Mouse (Mus musculus) limb, embryonic 10.5 days (tissue): Measurements from ENCODE around the gene AK157302. TPM values are rescaled to one million over a fixed set of nuclear protein-coding genes. Genes with fewer than 3 reads are reported as not detected.
A peak's percentile ranks its signal among the peaks of the same experiment; 100 is the strongest.
"Not testable (repeated sequence)": the region's sequence is repeated elsewhere in the genome, so short reads cannot be mapped to it uniquely, and the experiment has no call there.

ENCODE experiments used
- DNase-seq: peaks from one replicate; pipeline ENCODE4 v3.0.0-alpha.2; 2017; ENCODE audit warnings: low spot score
- H3K27ac ChIP-seq: fragments of 300-500 bp; sonication (generic); 2 replicates; pipeline ENCODE4 v1.5.1; 2016; ENCODE audit warnings: mild to moderate bottlenecking
- H3K27me3 ChIP-seq: fragments of 300-500 bp; sonication (generic); 2 replicates; pipeline ENCODE4 v1.6.1; 2016; ENCODE audit warnings: low read depth, mild to moderate bottlenecking; ENCODE audit not compliant: poor library complexity, severe bottlenecking
- H3K36me3 ChIP-seq: fragments of 300-500 bp; sonication (generic); 2 replicates; pipeline ENCODE4 v1.6.1; 2016; ENCODE audit warnings: mild to moderate bottlenecking, moderate library complexity
- H3K4me1 ChIP-seq: fragments of 300-500 bp; sonication (generic); 2 replicates; pipeline ENCODE4 v1.6.1; 2016
- H3K4me3 ChIP-seq: fragments of 300-500 bp; sonication (generic); 2 replicates; pipeline ENCODE4 v1.5.1; 2016; ENCODE audit warnings: mild to moderate bottlenecking, moderate library complexity
- H3K9me3 ChIP-seq: fragments of 300-500 bp; sonication (generic); replicated peaks from 2 replicates; pipeline ENCODE4 v1.6.1; 2016; ENCODE audit warnings: mild to moderate bottlenecking
- WGBS: fragments of 180-500 bp; shearing (Covaris S2); methylation state at CpG from one replicate; pipeline ENCODE4 v1.1.7; 2016; 5-methylcytosine and 5-hydroxymethylcytosine counted together
- polyA plus RNA-seq: library from polyadenylated mRNA; unstranded; fragments of >200 nt; fragmentation: Nextera tagmentation; extraction: Ambion mirVana; gene quantifications from 2 replicates; pipeline ENCODE4 v1.2.1, GENCODE M21; 2016

The AK157302 gene
- 0.20 and 0.28 TPM in 2 replicates for polyA plus RNA-seq

DNA sequence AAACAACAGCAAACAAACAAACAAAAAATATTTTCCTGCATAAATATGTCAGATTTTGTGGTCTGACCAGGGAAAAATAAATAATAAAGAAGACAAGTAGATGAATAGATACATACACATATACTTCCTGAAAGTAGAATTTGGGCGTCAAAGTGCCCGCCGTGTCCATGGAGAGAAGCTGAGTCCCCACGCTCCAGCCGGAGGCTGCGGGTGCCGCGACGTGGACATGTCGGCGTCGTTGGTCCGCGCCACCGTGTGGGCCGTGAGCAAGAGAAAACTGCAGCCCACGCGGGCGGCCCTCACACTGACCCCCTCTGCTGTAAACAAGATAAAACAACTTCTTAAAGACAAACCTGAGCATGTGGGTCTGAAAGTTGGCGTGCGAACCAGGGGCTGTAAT lies at the start of gene AK157302:
Gene AK157302 (plus strand): TSS at position 144 of the 400 bp plus-strand sequence.
- WGBS: 94% methylated on average over 21 of the region's 21 CpGs
- no peak within 1 kb of the TSS for H3K4me3 ChIP-seq
- H3K9me3 ChIP-seq: no peaks in the 10 kb centered on the region
- DNase-seq: no peak
- no peak within 1 kb of the TSS for H3K27ac ChIP-seq
- no peaks in the 10 kb centered on the region for H3K27me3 ChIP-seq
- H3K36me3 ChIP-seq: no peaks in the 10 kb centered on the region
- no peaks in the 10 kb centered on the region for H3K4me1 ChIP-seq

DNA sequence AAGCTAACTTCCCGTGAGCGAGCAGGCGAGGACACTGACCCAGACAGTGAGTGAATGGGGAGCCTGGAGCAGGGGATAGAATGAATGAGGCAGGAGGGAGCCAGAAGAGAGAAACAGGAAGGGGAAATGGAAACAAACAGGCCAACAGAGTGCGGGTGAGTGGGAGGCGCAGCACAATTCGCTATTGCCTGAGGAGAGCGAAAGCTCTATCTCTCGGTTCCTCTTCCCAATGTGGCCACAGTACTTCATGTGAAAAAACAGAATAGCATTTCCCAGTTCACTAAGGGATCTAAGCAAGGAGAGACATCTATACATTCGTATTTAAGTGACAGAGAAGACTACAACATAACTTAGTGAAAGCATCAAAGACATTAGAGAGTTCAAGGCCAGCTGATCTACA lies 48.2 kb upstream of the AK157302 start:
- no peak overlapping the region for H3K27ac ChIP-seq
- no peaks in the 10 kb centered on the region for H3K27me3 ChIP-seq
- no peak for DNase-seq
- H3K4me3 ChIP-seq: no peak overlapping the region
- H3K9me3 ChIP-seq: no peaks in the 10 kb centered on the region
- no peaks in the 10 kb centered on the region for H3K4me1 ChIP-seq
- peaks cover 77% of the 10 kb centered on the region for H3K36me3 ChIP-seq
- 92% methylated on average over 9 of the region's 9 CpGs for WGBS

DNA sequence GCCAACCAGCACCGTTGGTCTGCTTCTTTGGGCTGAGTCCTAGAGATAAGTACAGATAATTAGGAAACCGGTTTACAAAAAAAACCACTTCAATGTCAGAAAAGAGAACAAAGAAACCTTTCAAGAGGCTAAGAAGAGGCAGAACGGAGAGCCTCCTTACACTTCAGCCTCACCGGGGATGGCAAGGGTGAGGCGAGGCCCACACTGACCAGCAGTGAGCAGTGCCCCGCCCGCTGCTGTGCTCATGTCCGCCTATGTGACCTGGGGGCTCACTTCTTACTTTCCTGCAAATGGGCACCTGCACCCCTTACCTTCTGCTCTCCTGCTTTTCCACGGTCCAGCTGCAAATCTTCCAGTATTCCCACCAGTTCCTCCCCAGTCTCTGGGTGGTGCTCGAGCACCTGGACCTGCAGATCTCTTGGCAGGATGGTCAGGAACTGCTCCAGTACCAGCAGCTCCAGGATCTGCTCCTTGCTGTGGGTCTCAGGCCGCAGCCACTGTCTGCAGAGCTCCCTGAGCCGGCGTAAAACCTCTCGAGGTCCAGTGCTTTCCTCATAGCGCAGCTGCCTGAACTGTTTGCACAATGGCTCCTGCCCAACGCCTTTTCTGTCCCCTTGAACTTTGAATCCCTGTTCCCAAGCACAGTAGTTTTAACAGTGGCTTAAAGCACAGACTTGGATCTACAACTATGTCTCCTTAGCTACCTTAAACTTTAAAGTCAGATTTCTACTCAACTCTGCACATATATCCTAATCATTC lies 47.0 kb upstream of the AK157302 start:
- 86% methylated on average over 16 of the region's 16 CpGs for WGBS
- Histone ChIP-seq H3K4me1 (peaks cover 7% of the 10 kb centered on the region), H3K4me3 (no peak overlapping the region), H3K27me3 (no peaks in the 10 kb centered on the region), H3K27ac (no peak overlapping the region), H3K36me3 (peaks cover 72% of the 10 kb centered on the region), H3K9me3 (no peaks in the 10 kb centered on the region)
- DNase-seq: no peak

DNA sequence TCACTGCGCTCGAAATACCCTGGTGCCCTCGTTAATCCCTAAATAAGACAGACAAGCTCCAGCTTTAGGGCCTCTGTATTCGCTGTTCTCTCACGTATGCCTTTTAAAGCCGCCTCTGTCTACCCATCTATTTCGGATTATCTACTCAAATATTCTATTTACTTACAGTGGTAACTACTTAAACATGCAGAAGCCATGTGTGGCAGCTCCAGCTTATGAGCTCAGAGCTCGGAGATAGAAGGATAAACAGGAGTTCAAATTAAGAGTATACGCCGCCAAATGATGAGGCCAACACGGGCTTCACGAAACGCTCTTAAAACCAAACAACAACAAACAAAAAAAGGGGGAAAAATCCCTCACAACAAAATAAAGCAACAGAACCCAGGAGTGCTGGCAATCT lies 42.0 kb upstream of the AK157302 start:
- H3K4me3 ChIP-seq: peak overlapping the region; percentile 75
- peaks cover 23% of the 10 kb centered on the region for H3K36me3 ChIP-seq
- 5% methylated on average over 13 of the region's 13 CpGs for WGBS
- H3K9me3 ChIP-seq: no peaks in the 10 kb centered on the region
- H3K27me3 ChIP-seq: peaks cover 14% of the 10 kb centered on the region
- H3K4me1 ChIP-seq: peaks cover 7% of the 10 kb centered on the region
- peak overlapping the region; percentile 91 for H3K27ac ChIP-seq
- no peak for DNase-seq

DNA sequence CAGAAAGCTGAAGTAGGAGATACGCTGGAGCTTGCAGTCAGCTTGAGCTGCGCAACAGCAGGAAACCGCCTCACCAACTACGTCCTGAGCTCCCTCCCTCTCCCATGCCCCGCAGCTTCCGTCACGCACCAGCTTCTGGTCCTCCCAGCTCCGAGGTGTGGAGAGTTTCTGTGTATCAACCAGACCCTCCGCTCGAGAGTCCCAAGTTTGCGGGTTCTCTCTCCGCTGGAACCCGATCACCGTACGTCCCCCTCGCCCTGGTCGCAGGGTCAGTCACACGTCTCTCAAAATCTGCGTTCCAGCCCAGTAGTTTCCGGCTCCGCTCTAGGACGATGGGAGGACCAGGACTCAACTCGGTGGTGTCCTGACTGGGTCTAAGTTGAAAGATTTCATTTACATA lies 41.6 kb upstream of the AK157302 start, which contains the start of gene Zscan26:
Gene Zscan26 (minus strand): TSS at position 282 of the 400 bp plus-strand sequence.
- WGBS: under 1% methylated on average over 23 of the region's 23 CpGs
- Histone ChIP-seq H3K27me3 (peaks cover 14% of the 10 kb centered on the region), H3K4me3 (peak within 1 kb of the TSS; percentile 75), H3K4me1 (peaks cover 7% of the 10 kb centered on the region), H3K27ac (peak within 1 kb of the TSS; percentile 91), H3K36me3 (peaks cover 19% of the 10 kb centered on the region), H3K9me3 (no peaks in the 10 kb centered on the region)
- DNase-seq: peak; percentile 89

DNA sequence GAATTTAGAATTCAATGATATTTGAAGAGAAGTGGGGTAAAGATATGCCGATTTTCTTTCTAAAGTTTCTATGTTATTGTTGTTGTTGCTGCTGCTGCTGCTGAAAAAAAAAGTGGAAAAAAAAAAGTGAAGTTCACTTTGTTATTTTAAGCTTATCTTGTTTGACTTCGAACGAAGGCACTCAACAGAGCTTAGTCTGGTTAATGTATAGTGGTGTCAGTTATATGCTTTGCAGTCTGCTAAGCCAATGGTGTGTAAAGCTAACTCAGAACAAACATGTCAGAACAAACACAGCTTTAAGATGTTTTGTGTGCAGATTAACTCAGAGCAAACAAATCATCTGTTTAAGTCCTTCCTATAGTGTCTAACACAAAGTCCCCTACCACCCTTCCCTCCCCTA lies 40.9 kb upstream of the AK157302 start:
- Histone ChIP-seq H3K27me3 (peaks cover 14% of the 10 kb centered on the region), H3K27ac (0 out of 2 replicates have a peak overlapping the region, but pooled peaks have one; percentile 91), H3K36me3 (peaks cover 12% of the 10 kb centered on the region), H3K4me1 (peaks cover 7% of the 10 kb centered on the region), H3K9me3 (no peaks in the 10 kb centered on the region), H3K4me3 (peak overlapping the region; percentile 75; the same call in 1 of the 2 replicates)
- 93% methylated on average over 3 of the region's 3 CpGs for WGBS
- no peak for DNase-seq

DNA sequence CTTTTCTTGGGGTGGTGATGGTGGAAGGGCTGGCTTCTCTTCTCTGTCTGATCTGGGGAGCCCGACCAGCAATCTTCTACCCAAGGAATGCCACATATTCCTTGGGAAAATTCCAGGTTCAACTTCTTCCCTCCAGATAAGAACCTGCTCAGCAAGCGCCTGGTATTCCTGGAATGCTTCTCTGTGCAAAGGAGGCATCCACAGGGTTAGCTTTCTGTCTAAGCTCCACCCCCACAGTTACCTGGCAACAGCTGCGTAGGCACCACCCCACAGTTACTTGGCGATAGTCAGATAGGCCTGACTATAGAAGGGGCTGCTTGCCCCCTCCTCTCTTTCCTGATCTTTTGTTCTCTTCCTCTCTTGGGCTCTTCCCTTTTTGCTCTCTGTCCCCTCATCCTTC lies 38.7 kb upstream of the AK157302 start:
- peaks cover 7% of the 10 kb centered on the region for H3K4me1 ChIP-seq
- peaks cover 5% of the 10 kb centered on the region for H3K36me3 ChIP-seq
- 23% methylated on average over 4 of the region's 4 CpGs for WGBS
- H3K27ac ChIP-seq: no peak overlapping the region
- no peaks in the 10 kb centered on the region for H3K9me3 ChIP-seq
- no peak overlapping the region for H3K4me3 ChIP-seq
- H3K27me3 ChIP-seq: peaks cover 14% of the 10 kb centered on the region
- DNase-seq: no peak

DNA sequence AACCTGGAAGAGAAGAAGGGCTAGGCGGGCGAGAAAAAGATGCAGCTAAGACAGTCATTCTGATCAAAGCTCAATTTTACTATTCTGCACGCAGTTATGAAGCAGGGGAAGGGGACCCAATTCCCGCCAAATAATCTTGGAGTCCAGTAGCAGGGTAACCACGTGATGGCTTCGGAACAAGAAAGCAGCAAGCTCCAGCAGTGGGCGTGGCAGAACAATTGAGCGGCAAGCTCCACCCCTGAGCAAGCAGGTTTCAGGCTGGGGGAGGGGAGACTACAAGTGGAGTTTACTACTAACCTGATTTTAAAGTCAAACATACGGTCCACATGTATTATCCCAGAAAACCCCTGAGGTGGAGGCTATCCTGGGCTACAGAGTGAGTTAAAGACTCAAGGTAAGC lies 32.5 kb upstream of the AK157302 start:
- not testable (repeated sequence) for H3K4me1 ChIP-seq, H3K4me3 ChIP-seq, DNase-seq, H3K9me3 ChIP-seq, H3K27ac ChIP-seq, H3K36me3 ChIP-seq, H3K27me3 ChIP-seq
- WGBS: 50% methylated on average over 9 of the region's 9 CpGs

DNA sequence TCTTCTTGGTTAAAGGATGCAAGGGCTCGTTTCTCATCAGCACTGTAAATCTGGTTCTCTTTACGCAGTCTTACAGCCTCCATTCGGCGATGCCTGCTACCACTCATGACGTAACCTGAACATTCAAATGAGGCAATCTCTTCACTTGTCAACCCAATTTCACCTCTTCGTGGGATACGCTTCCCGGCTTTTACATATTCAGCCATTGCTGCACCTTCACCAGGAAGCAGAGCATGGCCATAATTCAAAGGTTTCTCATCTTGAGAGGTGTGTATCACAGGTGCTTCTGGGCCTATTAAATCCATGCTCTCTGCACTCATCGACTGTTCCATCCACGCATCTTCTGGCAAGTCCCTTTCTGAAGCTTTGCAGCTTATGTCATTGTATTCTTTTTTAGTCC lies 27.7 kb upstream of the AK157302 start:
- Histone ChIP-seq H3K4me1 (peaks cover 8% of the 10 kb centered on the region), H3K9me3 (no peaks in the 10 kb centered on the region), H3K36me3 (no peaks in the 10 kb centered on the region), H3K27ac (no peak overlapping the region), H3K4me3 (no peak overlapping the region), H3K27me3 (peaks cover 25% of the 10 kb centered on the region)
- 85% methylated on average over 10 of the region's 10 CpGs for WGBS
- DNase-seq: no peak

DNA sequence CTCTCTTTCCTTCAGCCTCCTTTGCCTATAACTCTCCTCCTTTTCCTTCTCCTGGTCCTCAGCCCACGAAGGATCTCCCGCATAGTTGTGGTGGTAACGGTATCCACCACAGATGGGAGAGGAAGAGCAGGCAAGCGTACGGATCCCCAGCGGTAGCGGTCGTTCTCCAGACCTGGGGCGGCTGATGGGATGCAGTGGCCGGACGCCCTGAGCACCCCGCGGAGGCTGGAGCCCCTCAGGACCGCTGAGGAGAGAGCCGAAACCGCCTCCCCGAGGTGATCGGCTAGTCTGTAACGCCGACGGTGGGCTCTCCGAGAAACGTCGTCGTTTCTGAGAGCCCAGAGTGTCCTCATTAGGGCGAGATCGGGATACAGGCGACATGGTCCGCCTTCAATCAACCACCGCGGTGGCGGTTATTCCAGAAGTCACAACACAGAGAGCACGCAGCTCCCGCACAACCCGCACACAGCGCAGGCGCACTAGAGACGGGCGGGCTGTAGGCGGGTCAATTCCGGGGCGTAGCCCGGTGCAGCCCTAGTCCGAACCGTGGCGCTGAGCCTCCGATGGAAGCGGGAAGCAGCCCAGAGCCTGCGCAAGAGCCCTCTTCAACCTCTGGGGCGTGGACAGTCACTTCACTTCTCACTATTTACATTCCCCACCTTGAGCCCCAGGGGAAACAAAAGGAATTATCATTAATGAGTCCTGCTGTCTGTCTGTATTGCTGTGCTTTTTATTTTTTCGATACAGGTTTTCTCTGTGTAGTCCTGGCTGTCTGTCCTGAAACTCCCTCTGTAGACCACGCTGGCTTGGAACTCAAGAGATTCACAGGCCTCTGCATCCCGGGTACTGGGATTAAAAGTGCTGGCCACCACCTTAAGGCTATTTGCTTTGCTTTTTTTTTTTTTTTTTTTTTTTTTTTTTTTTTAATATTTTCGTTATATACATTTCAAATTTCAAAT lies 26.7 kb upstream of the AK157302 start, which contains the start of gene Nkapl:
Gene Nkapl (minus strand): TSS at position 449 of the 959 bp plus-strand sequence.
- Histone ChIP-seq H3K27me3 (peaks cover 25% of the 10 kb centered on the region), H3K4me1 (peaks cover 8% of the 10 kb centered on the region), H3K4me3 (peak within 1 kb of the TSS; percentile 66), H3K36me3 (no peaks in the 10 kb centered on the region), H3K27ac (peak within 1 kb of the TSS; percentile 84), H3K9me3 (no peaks in the 10 kb centered on the region)
- DNase-seq: peak; percentile 89
- WGBS: under 1% methylated on average over 54 of the region's 54 CpGs

DNA sequence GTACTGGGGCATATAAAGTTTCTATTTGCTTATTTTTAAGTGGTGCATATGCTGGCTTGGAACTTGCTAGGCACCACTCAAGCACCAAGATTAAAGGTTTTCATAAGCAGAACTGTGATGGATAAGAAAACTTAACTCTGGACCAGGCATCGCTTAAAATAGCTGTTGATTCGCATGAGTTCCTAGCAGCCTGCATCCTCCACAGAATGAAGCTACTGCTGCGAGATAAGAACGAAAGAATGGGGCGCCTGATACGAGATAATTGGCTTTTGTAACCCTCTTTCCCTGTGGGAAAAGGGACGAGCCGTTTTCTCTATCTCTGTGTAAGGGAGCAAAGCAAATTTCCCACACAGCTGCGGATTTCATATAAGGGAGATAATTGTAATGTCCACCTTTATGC lies 25.9 kb upstream of the AK157302 start:
- Histone ChIP-seq H3K27me3 (peaks cover 25% of the 10 kb centered on the region), H3K9me3 (no peaks in the 10 kb centered on the region), H3K4me1 (peaks cover 8% of the 10 kb centered on the region), H3K4me3 (peak overlapping the region; percentile 66; the same call in 1 of the 2 replicates), H3K36me3 (no peaks in the 10 kb centered on the region), H3K27ac (no peak overlapping the region)
- no peak for DNase-seq
- 33% methylated on average over 9 of the region's 9 CpGs for WGBS

DNA sequence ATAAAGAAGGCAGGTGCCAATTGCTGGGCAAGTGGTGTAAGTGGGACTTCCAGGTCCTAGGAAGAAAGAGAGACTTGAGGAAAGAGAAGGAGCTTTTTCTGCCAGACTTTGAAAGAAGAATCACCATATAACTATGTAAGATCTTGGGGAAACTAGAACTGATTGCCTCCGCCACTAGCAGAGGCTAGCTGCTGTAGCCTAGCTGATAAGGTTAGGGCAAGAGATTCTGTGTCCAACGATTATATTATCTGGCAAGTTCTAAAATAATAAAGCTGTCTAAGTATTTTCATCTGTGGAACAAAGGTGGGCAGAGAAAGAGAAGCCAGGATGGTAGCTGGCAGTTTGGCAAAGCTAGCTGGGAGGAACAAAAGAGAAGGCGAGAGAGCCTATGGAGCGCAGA lies 22.6 kb upstream of the AK157302 start:
- Histone ChIP-seq H3K27ac (no peak overlapping the region), H3K36me3 (no peaks in the 10 kb centered on the region), H3K27me3 (peaks cover 20% of the 10 kb centered on the region), H3K9me3 (no peaks in the 10 kb centered on the region), H3K4me1 (peaks cover 8% of the 10 kb centered on the region), H3K4me3 (no peak overlapping the region)
- no peak for DNase-seq
- WGBS: 41% methylated on average over 4 of the region's 4 CpGs
